Mouse (Mus musculus): ENCODE measurements around the gene Lipo2. TPM values are rescaled to one million over a fixed set of nuclear protein-coding genes. Genes with fewer than 3 reads are reported as not detected.
"Not testable (repeated sequence)": the region's sequence is repeated elsewhere in the genome, so short reads cannot be mapped to it uniquely, and the experiment has no call there.

Lipo2 gene
- 0.08 and 0.14 TPM in 2 replicates for polyA plus RNA-seq (2012; rRNA removed)

- not testable (repeated sequence) for DNase-seq (ENCODE audit: extremely low spot score in 1 of 2, low spot score in 1 of 2)
Measured at GRCm38 (mm10) chr19:33751259-33751658, at the start of gene Lipo2. Gene Lipo2 (minus strand): TSS chr19:33751359.

GRCm38 (mm10) chr19:33787359-33787758, 36.2 kb upstream of the Lipo2 start, which contains the start of gene Lipo1:
Gene Lipo1 (minus strand): TSS chr19:33787459.
- not testable (repeated sequence) for DNase-seq (ENCODE audit: extremely low spot score in 1 of 2, low spot score in 1 of 2)

GRCm38 (mm10) chr19:33786576-33787277, 35.6 kb upstream of the Lipo2 start:
- peak in 1 of 2 experiments; percentile 32 for DNase-seq (ENCODE audit: extremely low spot score in 1 of 2, low spot score in 1 of 2)

- peak; percentile 1 to 7 for DNase-seq (ENCODE audit: extremely low spot score in 1 of 2, low spot score in 1 of 2)
Measured at GRCm38 (mm10) chr19:33761287-33762086, 10.3 kb upstream of the Lipo2 start, which contains the start of gene Lipo3. Gene Lipo3 (minus strand): TSS chr19:33761951.

Other genes starting within 250 kb of the Lipo2 start
- 0.04 TPM in 1 of 2 replicates, not detected in the other for gene Lipo4, start 233.6 kb downstream of the Lipo2 start, polyA plus RNA-seq (2012; rRNA removed)
- gene Gm8978, start 126.1 kb downstream of the Lipo2 start, polyA plus RNA-seq (2012; rRNA removed), result not detected in 2 replicates
- 5.2 and 6.8 TPM in 2 replicates for gene Lipo3, start 10.6 kb upstream of the Lipo2 start, polyA plus RNA-seq (2012; rRNA removed)
- gene Lipo1, start 36.1 kb upstream of the Lipo2 start, polyA plus RNA-seq (2012; rRNA removed), result not detected in 2 replicates
- not detected in 2 replicates for gene Lipf, start 209.8 kb upstream of the Lipo2 start, polyA plus RNA-seq (2012; rRNA removed)